Mouse (Mus musculus): ENCODE data around the gene Inpp4b.

Inpp4b gene

DNA sequence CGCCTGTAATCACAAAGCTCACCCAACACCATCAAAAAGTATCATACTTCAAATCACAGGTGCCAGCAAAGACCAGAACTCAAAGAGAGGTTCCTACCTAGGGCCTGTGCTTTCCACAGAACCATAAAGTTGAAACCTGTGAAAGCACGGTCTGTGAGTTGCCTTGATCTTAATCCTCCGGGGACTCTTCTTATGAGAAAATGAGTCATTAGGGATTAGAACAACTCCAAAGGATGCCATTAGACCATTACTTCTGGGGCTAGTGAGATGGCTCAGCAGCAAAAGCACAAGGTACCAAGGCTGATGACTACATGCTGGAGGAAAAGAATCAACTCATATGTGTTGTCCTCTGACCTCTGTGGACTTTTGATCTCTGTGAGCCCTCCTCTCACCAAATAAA, 121.4 kb downstream of the Inpp4b start:
- in situ Hi-C loops (cut with MboI, MseI): no loop called here

- in situ Hi-C loops (cut with MboI, MseI): loop anchor here (5.0 kb wide), 2 partner anchors 54 to 114 kb away; no protein-coding TSS in a partner anchor
Measured at GRCm38 (mm10) chr8:81466776-81467175, 124.4 kb downstream of the Inpp4b start.

GRCm38 (mm10) chr8:81478674-81479073, 136.3 kb downstream of the Inpp4b start:
- in situ Hi-C loops (cut with MboI, MseI): loop anchor here (25.0 kb wide), 1 partner anchor 284 kb away; no protein-coding TSS in a partner anchor

DNA sequence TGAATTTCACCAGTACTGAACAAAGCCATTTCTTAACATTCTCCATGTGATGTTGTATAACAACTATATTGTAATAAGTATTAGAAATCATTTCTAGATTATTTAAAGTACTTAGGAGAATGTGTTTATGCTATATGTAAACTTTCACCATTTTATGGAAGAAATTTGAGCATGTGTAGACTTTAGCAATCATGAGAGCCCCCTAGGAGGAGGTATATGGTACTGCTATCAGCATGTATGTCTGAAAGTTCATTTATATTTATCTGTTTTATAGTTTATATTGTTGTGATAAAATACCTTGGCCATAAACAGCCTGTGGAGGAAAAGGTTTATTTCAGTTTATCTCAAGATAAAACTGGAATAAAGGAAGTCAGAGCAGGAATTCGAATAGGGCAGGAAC, 141.5 kb downstream of the Inpp4b start:
- in situ Hi-C loops (cut with MboI, MseI): loop anchor here (25.0 kb wide), 1 partner anchor 278 kb away; no protein-coding TSS in a partner anchor

GRCm38 (mm10) chr8:81485626-81486025, 143.3 kb downstream of the Inpp4b start:
- in situ Hi-C loops (cut with MboI, MseI): loop anchor here (25.0 kb wide), 1 partner anchor 277 kb away; no protein-coding TSS in a partner anchor

- in situ Hi-C loops (cut with MboI, MseI): loop anchor here (10.0 to 25.0 kb wide), 2 partner anchors 125 to 272 kb away; no protein-coding TSS in a partner anchor
Measured at GRCm38 (mm10) chr8:81489894-81490661, 147.7 kb downstream of the Inpp4b start.

DNA sequence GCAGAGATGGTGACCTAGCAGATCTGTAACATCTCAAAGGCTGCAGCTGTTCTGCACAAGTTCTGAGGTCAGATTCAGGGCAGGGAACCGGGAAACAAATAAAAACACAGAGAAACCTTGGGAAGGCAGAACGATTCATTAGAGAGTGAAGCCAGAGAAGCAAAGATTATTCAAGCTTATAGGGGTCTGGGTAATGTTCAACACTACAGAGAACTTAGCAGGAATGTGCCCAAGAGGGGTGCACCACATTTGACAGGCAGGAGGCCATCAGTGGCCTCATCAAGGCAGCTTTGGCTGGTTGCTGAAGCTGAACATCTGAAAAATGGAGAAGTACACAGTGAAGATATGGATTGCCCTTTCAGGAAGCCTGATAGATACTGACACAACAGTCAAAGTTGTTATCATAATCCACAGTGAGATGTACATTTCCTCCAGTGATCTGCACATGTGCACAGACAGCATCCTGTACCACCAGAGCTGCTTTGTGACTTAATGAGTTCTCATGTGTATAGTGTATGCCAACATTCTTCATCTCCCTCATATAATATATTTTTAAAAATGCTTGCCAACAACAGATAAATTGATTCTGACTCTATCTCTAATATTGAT, 148.8 kb downstream of the Inpp4b start:
- in situ Hi-C loops (cut with MboI, MseI): loop anchor here (10.0 to 25.0 kb wide), 2 partner anchors 124 to 271 kb away; no protein-coding TSS in a partner anchor

DNA sequence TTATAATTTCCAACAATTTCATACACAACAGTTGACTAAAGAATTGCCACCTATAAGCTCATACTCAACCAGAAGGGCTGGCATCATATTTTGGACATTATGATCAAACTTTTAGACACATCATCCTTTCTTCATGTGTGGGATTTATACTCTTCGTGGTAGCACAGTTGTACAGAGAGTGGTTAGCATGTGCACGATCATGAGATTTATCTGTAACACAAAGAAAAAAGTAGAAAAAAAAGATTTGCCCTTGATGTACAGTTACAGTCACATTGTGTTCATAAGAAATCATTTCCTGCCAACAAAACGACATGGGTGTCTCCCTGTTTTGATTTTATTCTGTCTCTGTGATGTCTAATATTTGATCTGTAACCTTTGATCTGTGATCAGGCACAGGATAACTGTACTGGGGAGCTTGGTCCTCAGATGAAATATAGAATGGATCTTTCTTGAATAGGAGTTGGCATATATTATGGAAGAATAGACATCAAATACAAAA, 149.4 kb downstream of the Inpp4b start:
- in situ Hi-C loops (cut with MboI, MseI): loop anchor here (10.0 to 25.0 kb wide), 2 partner anchors 123 to 271 kb away; no protein-coding TSS in a partner anchor

DNA sequence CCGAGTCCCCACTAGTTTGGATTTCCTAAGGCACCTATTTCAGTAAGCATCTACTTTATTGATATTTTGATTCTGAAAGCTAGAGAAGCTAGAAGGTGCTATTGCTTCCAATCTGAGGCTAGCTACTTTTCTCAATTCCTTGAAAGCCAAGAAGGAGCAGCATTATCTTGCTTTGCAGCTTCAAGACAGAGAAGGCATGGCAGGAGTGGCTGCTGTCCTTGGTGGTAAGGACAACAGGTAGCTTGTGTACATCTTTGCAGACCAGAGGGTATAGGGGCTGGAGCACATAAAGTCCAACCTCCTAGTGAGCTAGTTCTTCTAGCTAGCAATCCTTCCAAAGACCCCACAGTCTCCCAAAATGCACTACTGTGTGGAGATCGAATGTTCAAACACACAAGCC, 152.5 kb downstream of the Inpp4b start:
- in situ Hi-C loops (cut with MboI, MseI): loop anchor here (10.0 to 25.0 kb wide), 2 partner anchors 120 to 267 kb away; no protein-coding TSS in a partner anchor

DNA sequence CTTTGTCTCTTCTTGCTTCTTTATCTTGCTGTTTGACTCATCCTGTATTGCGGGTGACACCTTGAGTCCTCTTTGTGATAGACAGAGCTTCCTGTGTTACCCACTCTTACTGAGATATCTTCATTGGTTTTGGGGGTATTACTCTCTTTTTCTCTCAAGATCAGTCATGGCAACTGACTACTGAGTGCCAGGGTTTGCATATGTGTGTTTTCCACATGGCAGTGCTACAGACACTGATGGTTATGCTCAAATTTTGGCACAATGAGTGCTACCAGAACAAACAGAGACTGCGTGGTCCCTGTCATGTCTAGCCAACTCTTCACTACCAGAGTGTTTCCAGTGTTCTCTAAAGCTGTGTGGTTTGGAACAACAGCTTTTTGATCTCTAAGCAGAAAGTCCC, 155.3 kb downstream of the Inpp4b start:
- in situ Hi-C loops (cut with MboI, MseI): loop anchor here (10.0 to 25.0 kb wide), 2 partner anchors 117 to 265 kb away; no protein-coding TSS in a partner anchor

GRCm38 (mm10) chr8:81502216-81502615, 159.9 kb downstream of the Inpp4b start:
- in situ Hi-C loops (cut with MboI, MseI): no loop called here

- in situ Hi-C loops (cut with MboI, MseI): no loop called here
Measured at GRCm38 (mm10) chr8:81502982-81503381, 160.6 kb downstream of the Inpp4b start.

- in situ Hi-C loops (cut with MboI, MseI): no loop called here
Measured at GRCm38 (mm10) chr8:81512826-81513225, 170.5 kb downstream of the Inpp4b start.

- in situ Hi-C loops (cut with MboI, MseI): no loop called here
Measured at GRCm38 (mm10) chr8:81514425-81514824, 172.1 kb downstream of the Inpp4b start.

DNA sequence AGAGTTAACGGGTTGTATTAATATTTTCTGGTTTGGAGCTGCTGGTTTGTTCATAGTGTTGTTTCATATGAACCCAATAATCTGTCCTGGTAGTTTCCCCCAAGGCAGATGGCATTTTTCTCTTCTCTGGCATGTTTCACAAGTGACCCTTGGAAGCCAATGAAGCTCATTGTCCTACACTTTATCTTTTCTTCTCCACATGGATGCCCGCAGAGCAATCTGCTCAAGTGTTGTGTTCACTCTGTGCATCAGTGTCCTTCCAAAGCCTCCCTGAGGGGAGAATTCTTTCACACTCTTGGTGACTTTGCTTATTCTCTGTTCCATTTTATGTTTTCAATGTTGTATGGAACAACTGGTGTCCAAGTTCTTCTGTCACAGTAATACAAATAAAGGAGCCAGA, 179.7 kb downstream of the Inpp4b start:
- in situ Hi-C loops (cut with MboI, MseI): no loop called here

GRCm38 (mm10) chr8:81524561-81524960, 182.2 kb downstream of the Inpp4b start:
- in situ Hi-C loops (cut with MboI, MseI): no loop called here

DNA sequence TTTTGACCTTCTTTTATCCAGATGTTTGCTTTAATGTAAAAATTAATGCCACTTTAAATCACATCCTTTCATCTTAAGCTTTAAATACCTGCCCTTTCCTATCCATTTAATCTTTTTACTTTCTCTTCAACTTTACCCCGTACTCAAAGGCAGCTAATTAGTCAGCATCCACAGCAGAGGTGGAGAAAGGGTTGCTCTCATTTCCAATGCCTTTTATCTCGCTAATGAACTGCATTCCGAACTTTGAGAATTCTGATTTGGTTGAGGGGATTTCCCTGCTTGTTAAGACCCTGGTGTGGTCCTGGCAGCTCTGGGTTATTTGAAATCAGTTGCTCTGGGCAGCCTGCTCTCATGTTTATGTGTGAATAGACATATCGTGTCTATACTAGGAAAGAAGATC, 185.3 kb downstream of the Inpp4b start:
- in situ Hi-C loops (cut with MboI, MseI): no loop called here

- in situ Hi-C loops (cut with MboI, MseI): no loop called here
Measured at GRCm38 (mm10) chr8:81538310-81538709, 196.0 kb downstream of the Inpp4b start.

DNA sequence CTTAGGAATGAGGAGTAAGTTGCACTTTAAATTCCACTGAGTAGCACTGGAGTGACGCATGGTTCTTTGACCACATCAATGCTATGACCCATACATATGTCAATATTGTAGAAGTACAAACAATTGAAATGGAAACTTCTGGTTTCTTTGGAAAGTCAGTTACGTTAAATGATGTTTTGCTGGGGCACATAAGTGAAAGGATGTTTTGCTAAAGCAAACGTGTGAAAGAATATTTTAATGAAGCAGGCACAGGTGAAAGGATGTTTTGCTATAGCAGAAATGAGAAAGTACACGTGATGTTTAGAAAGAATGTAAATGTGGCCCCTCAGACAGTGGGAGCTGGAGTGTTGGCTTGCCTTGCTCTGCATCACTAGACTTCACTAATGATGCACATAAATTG, 216.2 kb downstream of the Inpp4b start:
- in situ Hi-C loops (cut with MboI, MseI): loop anchor here (10.0 kb wide), 1 partner anchor 734 kb away; no protein-coding TSS in a partner anchor

DNA sequence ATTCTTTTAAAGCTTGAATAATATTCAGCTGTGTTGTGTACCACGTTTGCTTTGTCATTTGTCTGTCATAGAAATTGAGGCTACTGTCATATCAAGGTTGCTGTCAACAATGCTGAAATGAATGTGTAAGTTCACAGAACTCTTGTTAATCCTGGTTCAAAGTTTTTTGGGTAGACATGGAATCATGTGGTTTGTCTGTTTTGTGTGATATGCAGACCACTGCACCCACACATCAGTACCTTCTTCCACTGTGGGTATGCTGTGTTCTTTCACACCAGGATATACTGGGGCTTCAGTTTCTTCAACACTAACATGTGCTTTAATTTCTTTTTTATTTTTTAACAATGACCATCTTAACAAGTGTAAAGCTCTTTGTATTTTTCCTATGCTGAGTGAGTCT, 220.0 kb downstream of the Inpp4b start:
- in situ Hi-C loops (cut with MboI, MseI): loop anchor here (10.0 kb wide), 1 partner anchor 518 kb away; no protein-coding TSS in a partner anchor

DNA sequence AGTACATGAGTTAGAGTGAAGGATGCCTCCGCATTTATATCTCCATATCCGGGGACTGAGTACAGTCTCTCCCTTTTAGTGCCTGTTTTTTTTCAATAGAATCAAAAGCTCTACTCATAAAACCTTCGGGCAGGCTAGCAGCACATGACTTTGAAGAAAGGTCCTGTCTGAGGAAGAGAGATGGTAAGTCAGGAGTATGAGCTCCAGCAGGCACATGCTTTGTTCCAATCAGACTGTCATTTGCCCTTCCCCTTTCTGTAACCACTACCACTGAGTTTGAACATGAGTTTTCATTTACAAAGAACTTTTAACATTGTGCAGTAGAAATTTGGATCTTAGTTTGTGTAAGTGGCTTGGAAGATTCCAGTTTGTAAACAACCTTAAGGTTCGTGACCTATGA, 223.1 kb downstream of the Inpp4b start:
- in situ Hi-C loops (cut with MboI, MseI): loop anchor here (10.0 kb wide), 1 partner anchor 521 kb away; no protein-coding TSS in a partner anchor

All from regulatory T cell (primary cell).